Mouse (Mus musculus) CD4-positive naive resting alpha-beta T cell, adult 76 days (primary cell): Measurements from ENCODE around the gene Gm5788. TPM values are rescaled to one million over a fixed set of nuclear protein-coding genes. Genes with fewer than 3 reads are reported as not detected.

Experiments
- total RNA-seq: library from RNA; stranded (reverse); gene quantifications from one replicate; pipeline ENCODE4 v1.2.4, GENCODE M21; 2023

Gene Gm5788
- not detected for total RNA-seq

GRCm38 (mm10) chr12:87494421-87494820, at the start of gene Gm5788:
TSS of gene Gm5788 (plus strand) at chr12:87494721.

DNA sequence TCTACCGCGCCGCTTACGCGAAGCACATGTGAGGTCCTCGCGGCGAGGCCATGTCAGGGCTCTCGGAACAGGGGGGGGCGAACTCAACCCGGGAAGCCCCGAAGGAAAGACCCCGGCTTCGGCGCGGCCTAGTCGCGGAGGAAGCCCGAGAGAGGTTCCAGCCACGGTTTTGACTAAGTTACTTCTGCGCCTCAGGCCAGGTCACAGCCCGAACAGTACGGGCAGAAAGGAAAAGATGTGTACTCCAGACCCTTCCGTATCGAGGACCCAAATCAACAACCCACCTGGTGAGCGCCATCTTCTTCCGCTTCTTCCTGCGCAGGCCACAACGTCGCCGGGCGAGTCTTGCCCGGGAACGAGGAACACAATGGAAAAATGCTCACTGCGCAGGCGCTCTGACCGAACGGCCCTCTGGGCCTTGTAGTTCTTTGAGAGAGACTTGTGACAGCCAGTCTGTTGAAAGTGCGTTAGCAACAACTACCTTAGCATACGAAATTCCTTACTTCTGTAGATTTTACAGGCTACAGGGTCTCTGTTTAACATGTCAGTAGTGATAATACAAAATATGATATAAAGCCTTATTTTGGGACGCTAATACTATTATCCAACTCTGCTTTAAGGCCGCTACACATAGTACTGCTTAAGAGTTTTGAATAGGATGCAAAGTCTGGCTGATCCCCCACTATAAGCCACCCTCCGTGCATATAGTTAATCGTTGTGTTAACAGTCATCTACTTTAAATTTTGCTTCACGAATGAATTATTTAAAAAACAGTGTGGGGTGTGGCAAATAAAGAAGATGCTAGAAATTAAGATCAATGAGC, 22.3 kb upstream of the Gm5788 start, which contains the start of gene Snw1:
Snw1 (minus strand) TSS at position 311 of the 823 bp plus-strand sequence.

DNA sequence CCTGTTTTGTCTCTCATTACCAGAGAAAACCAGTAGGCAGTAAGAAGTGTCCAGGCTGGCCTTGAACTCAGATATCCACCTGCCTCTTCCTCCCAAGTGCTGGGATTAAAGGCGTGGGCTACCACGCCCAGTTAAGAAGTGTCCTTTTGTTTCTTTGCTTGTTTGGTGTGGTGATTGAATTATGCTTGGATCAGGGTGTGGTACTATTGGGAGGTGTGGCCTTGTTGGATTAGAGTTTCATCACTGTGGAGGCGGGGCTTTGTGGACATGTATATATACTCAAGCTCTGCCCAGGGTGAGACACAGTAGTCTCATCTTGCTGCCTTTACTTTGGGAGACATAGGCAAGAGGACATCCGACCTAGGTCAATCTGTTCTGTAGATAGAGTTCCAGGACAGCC, 19.5 kb downstream of the Gm5788 start, which contains the start of gene Gm8300:
Gm8300 (plus strand) TSS at position 301 of the 400 bp plus-strand sequence.

Other genes with a start within 250 kb of the Gm5788 start
- gene Vipas39, start 228.5 kb upstream of the Gm5788 start, total RNA-seq, result 21.7 TPM
- gene Ahsa1, start 228.2 kb upstream of the Gm5788 start, total RNA-seq, result 87.6 TPM
- not detected for gene Ism2, start 195.0 kb upstream of the Gm5788 start, total RNA-seq
- 75.7 TPM for gene Sptlc2, start 106.4 kb upstream of the Gm5788 start, total RNA-seq
- gene Slirp, start 50.8 kb upstream of the Gm5788 start, total RNA-seq, result 26.3 TPM
- 94.6 TPM for gene Alkbh1, start 50.7 kb upstream of the Gm5788 start, total RNA-seq
- gene Snw1, start 22.4 kb upstream of the Gm5788 start, total RNA-seq, result 93.9 TPM
- gene Gm8300, start 19.6 kb downstream of the Gm5788 start, total RNA-seq, result not detected
- gene Oog1, start 108.0 kb downstream of the Gm5788 start, total RNA-seq, result not detected
- not detected for gene Gm4027, start 124.1 kb downstream of the Gm5788 start, total RNA-seq
- not detected for gene Gm16381, start 149.9 kb downstream of the Gm5788 start, total RNA-seq